Mouse (Mus musculus) lung, postnatal 14 days (tissue): ENCODE results near the gene 1700003F12Rik.
A peak's percentile ranks its signal among the peaks of the same experiment; 100 is the strongest.

ENCODE experiments used
- DNase-seq: peaks from one replicate; pipeline ENCODE4 v3.0.0; 2021

The 1700003F12Rik gene

GRCm38 (mm10) chr2:154580586-154580985 is 33.7 kb downstream of the 1700003F12Rik start:
- peak; percentile 38 for DNase-seq

- DNase-seq: no peak
Observed at GRCm38 (mm10) chr2:154581421-154581820, 34.5 kb downstream of the 1700003F12Rik start.

DNA sequence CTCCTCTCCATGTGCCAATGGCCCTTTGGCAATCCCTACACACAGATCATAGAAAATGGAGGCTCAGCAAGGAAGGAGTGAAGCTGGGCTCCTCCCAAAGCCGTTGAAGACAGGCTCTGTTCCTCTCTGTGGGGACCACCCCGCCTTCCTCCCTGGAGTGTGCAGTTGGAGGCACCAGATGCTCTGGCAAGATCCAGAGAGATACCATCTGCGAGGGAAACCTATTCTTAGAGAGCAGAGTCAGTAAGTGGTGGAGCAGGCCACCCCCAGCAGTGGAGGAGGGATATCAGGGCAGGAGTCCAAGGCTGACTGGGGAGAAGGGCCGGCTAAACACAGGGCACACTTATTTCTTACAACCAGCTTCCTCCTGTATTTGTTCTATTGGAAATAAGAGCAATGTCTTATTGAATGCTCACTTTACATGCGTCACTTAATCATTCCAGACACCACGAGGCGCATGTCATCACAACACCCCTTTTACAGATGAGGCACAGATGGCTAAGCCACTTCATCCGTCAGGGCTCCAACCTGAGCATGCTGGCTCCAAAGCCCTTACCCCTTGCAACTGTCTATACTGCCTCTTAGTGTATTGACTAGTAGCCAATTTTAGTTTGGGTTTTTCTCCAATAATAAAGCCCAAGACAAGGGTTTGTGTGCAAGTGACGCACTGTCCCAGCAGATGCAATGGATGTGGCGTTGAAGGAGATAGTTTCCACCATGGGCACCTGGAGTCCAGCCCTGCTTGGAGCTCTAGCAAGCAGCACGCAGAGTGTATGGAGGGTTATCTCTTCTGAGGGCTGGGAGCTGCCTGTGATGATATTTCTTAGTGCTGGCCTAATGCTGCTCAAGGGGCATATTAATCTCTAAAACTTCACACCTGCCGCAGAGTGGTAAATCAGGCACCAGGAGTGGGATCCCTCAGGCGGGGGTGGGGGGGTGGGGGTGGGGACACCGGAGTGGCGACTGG is 37.3 kb downstream of the 1700003F12Rik start:
- DNase-seq: no peak

- no peak for DNase-seq
Observed at GRCm38 (mm10) chr2:154584931-154585601, 38.2 kb downstream of the 1700003F12Rik start.

DNA sequence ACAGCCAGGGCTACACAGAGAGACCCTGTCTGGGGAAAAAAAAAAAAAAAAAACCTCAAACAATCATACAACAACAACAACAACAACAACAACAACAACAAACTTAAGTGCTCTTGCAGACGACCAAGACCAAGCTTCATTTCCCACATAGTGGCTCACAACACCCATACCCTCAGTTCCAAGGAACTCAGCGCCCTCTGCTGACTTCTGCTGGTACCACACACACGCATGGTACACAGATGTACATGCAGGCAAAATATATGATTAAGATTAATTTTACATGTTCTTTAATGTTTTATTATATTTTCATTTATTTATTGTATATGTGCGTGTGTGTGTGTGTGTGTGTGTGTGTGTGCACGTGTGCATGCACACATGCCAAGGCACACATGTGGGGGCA is 39.5 kb downstream of the 1700003F12Rik start:
- peak; percentile 51 for DNase-seq

- no peak for DNase-seq
Observed at GRCm38 (mm10) chr2:154589051-154589450, 42.2 kb downstream of the 1700003F12Rik start.

DNA sequence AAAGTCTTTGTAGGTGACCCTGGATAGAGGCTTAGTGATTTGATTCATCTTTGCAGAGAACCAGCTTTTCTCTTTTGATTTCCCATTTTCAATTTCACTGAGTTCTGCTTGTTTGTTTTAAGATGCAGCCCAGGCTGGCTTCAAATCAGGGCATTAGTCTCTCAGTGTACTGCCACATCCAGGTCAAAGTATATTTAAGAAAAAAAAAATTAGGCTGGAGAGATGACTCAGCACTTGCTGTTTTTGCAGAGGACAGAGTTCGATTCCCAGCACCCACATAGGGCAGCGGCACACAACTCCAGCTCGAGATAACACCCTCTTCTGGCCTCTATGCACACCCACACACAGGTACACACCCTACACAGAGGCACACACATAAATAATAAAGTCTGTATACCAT is 44.4 kb downstream of the 1700003F12Rik start:
- DNase-seq: no peak

- peak; percentile 46 for DNase-seq
Observed at GRCm38 (mm10) chr2:154593025-154593424, 46.1 kb downstream of the 1700003F12Rik start.

DNA sequence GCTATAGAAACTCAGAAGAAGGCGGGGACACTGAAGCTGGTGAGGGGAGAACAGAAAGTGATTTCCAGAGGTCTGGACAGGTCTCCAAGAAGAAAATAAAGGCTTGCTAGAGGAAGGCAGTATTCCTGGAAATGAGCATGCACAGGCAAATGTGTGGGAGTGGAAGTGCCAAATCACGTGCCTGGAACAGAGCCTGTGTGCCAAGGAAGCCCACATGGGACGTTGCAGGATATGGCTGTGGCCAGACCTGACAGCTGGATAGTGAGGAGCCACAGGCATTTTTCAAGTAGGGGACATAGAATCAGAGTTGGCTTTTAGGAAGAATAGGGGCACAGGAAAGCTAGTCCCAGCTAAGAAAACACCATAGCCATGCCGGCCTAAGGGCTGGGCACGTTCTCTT is 48.9 kb downstream of the 1700003F12Rik start:
- no peak for DNase-seq

GRCm38 (mm10) chr2:154597399-154597798 is 50.5 kb downstream of the 1700003F12Rik start:
- no peak for DNase-seq
